Mouse (Mus musculus): ENCODE measurements at regions not wholly inside any gene's neighbourhood (a gene's known extent, or its start where the extent isn't known, plus 50 kb on each side); places are given as distances from the start of the nearest gene placed in this dataset.

- 87% methylated on average over 2 of the region's 2 CpGs for WGBS
- Histone ChIP-seq H3K4me1 (replicated peaks; ENCODE audit: control insufficient read depth, insufficient read depth, low read length) (no peaks in the 10 kb centered on the region), H3K9ac (no peak overlapping the region), H3K9me3 (ENCODE audit: control insufficient read depth, low read length) (no peaks in the 10 kb centered on the region), H3K36me3 (replicated peaks; ENCODE audit: control insufficient read depth, insufficient read depth) (no peaks in the 10 kb centered on the region), H3K4me2 (replicated peaks) (no peak overlapping the region), H3K27ac (no peak overlapping the region), H3K4me3 (replicated peaks; ENCODE audit: low read length) (no peak overlapping the region), H3K27me3 (ENCODE audit: control insufficient read depth, insufficient read depth, low read length) (no peaks in the 10 kb centered on the region)
- ATAC-seq (ENCODE audit: low FRiP score): no peak
- DNase-seq (ENCODE audit: low spot score): no peak
Measured at GRCm38 (mm10) chr1:45626733-45627132, 123.7 kb upstream of the Col5a2 start.

DNA sequence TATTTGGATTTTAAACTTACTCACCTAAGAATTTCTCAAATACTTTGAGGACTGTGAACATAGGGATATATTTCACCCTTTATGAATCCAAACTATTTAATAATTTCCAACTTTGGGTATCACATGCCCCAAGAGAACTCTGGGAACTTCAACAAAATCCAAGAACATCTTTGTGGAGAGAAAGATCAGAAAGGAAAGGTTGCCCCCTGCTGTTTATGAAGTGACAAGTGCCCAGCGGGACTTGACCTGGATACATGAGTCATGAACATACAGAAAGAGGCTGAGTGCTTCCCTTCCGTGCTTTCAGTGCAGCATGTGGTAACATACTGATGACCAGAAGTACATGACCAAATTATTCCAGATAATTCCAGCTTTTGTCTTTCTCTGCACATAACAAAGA, 124.8 kb upstream of the Col5a2 start:
- WGBS: 23% methylated on average over 2 of the region's 2 CpGs
- Histone ChIP-seq H3K4me1 (replicated peaks; ENCODE audit: control insufficient read depth, insufficient read depth, low read length) (no peaks in the 10 kb centered on the region), H3K27me3 (ENCODE audit: control insufficient read depth, insufficient read depth, low read length) (no peaks in the 10 kb centered on the region), H3K4me3 (replicated peaks; ENCODE audit: low read length) (no peak overlapping the region), H3K4me2 (replicated peaks) (no peak overlapping the region), H3K27ac (no peak overlapping the region), H3K9me3 (ENCODE audit: control insufficient read depth, low read length) (0 out of 2 replicates have a peak, but pooled peaks cover 7% of the 10 kb centered on the region), H3K36me3 (replicated peaks; ENCODE audit: control insufficient read depth, insufficient read depth) (no peaks in the 10 kb centered on the region), H3K9ac (no peak overlapping the region)
- DNase-seq (ENCODE audit: low spot score) (peak; percentile 42), ATAC-seq (ENCODE audit: low FRiP score) (no peak)

GRCm38 (mm10) chr1:45647301-45647700, 144.2 kb upstream of the Col5a2 start:
- H3K27ac ChIP-seq: no peak overlapping the region
- ATAC-seq (ENCODE audit: low FRiP score): no peak
- DNase-seq (ENCODE audit: low spot score): no peak
- H3K27me3 ChIP-seq (ENCODE audit: control insufficient read depth, insufficient read depth, low read length): no peaks in the 10 kb centered on the region
- no peak overlapping the region for H3K4me3 ChIP-seq (replicated peaks; ENCODE audit: low read length)
- H3K36me3 ChIP-seq (replicated peaks; ENCODE audit: control insufficient read depth, insufficient read depth): no peaks in the 10 kb centered on the region
- H3K4me2 ChIP-seq (replicated peaks): no peak overlapping the region
- no peaks in the 10 kb centered on the region for H3K9me3 ChIP-seq (ENCODE audit: control insufficient read depth, low read length)
- H3K4me1 ChIP-seq (replicated peaks; ENCODE audit: control insufficient read depth, insufficient read depth, low read length): no peaks in the 10 kb centered on the region
- H3K9ac ChIP-seq: no peak overlapping the region

DNA sequence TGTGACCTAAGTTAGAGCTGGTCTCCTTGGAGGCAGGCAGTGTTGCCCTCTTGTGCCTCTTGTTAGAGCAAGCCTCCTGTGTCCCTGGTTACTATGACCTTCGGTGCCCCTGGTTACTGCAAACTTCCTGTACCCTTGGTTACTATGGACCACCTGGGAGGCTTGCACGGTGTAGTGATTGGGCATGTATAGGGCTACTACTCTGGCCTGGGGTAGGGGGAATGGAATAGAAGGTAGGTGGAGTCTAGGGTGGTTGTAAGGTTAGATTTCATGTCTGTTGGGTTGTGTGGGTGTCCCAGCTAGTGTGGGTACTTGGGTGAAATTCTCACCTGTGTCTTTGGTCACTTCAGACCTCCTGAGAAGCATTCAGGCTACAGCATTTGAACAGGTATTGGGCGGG, 141.7 kb upstream of the Wdr75 start:
- Histone ChIP-seq H3K9ac (no peak overlapping the region), H3K4me3 (replicated peaks; ENCODE audit: low read length) (no peak overlapping the region), H3K4me2 (replicated peaks) (no peak overlapping the region), H3K9me3 (ENCODE audit: control insufficient read depth, low read length) (no peaks in the 10 kb centered on the region), H3K36me3 (replicated peaks; ENCODE audit: control insufficient read depth, insufficient read depth) (no peaks in the 10 kb centered on the region), H3K4me1 (replicated peaks; ENCODE audit: control insufficient read depth, insufficient read depth, low read length) (no peaks in the 10 kb centered on the region), H3K27me3 (ENCODE audit: control insufficient read depth, insufficient read depth, low read length) (no peaks in the 10 kb centered on the region), H3K27ac (no peak overlapping the region)
- no peak for ATAC-seq (ENCODE audit: low FRiP score)
- no peak for DNase-seq (ENCODE audit: low spot score)
- WGBS: 86% methylated on average over 3 of the region's 3 CpGs

DNA sequence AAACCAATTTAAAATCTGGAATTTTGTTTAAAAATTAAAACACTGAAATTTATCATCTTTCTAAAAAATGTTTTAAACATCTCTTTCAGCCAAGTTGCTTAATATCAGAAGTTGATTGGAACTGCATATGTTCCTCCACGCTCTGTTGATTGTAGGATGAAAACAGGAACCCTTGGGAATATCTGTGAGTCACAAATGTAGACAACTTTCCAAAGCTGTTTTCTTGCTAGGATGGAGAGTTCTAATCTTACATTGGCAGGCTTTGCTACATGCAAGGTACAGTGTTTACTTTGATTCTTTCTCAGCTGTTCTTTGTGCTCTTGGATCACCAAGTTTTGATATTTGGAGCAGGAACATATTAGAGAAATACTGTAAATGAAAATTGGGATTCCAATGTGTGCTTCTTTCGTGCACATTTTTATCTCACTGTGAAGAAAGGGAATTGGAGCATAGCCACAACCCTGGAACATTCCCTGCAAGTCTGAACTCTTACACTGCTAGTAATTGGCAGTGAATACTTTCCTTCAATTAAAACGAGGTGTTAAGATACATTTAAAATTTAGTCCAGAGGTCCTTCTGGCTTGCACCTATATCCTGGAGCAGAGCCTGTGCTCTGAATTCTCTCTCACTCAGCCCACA, 131.0 kb upstream of the Wdr75 start:
- H3K36me3 ChIP-seq (replicated peaks; ENCODE audit: control insufficient read depth, insufficient read depth): no peaks in the 10 kb centered on the region
- no peak overlapping the region for H3K27ac ChIP-seq
- WGBS: 81% methylated on average over 3 of the region's 3 CpGs
- DNase-seq (ENCODE audit: low spot score): no peak
- H3K27me3 ChIP-seq (ENCODE audit: control insufficient read depth, insufficient read depth, low read length): no peaks in the 10 kb centered on the region
- no peak for ATAC-seq (ENCODE audit: low FRiP score)
- H3K4me2 ChIP-seq (replicated peaks): no peak overlapping the region
- no peak overlapping the region for H3K9ac ChIP-seq
- no peaks in the 10 kb centered on the region for H3K9me3 ChIP-seq (ENCODE audit: control insufficient read depth, low read length)
- H3K4me1 ChIP-seq (replicated peaks; ENCODE audit: control insufficient read depth, insufficient read depth, low read length): no peaks in the 10 kb centered on the region
- no peak overlapping the region for H3K4me3 ChIP-seq (replicated peaks; ENCODE audit: low read length)

- DNase-seq (ENCODE audit: low spot score) (peak; percentile 51), ATAC-seq (ENCODE audit: low FRiP score) (no peak)
- Histone ChIP-seq H3K27me3 (ENCODE audit: control insufficient read depth, insufficient read depth, low read length) (no peaks in the 10 kb centered on the region), H3K36me3 (replicated peaks; ENCODE audit: control insufficient read depth, insufficient read depth) (no peaks in the 10 kb centered on the region), H3K4me1 (replicated peaks; ENCODE audit: control insufficient read depth, insufficient read depth, low read length) (no peaks in the 10 kb centered on the region), H3K27ac (no peak overlapping the region), H3K4me3 (replicated peaks; ENCODE audit: low read length) (no peak overlapping the region), H3K4me2 (replicated peaks) (no peak overlapping the region), H3K9ac (no peak overlapping the region), H3K9me3 (ENCODE audit: control insufficient read depth, low read length) (no peaks in the 10 kb centered on the region)
- WGBS: 60% methylated on average over 5 of the region's 5 CpGs
Measured at GRCm38 (mm10) chr1:45672443-45673156, 122.4 kb upstream of the Wdr75 start.

GRCm38 (mm10) chr1:45675771-45676439, 119.1 kb upstream of the Wdr75 start:
- no peak for DNase-seq (ENCODE audit: low spot score)
- Histone ChIP-seq H3K4me1 (replicated peaks; ENCODE audit: control insufficient read depth, insufficient read depth, low read length) (no peaks in the 10 kb centered on the region), H3K9ac (no peak overlapping the region), H3K9me3 (ENCODE audit: control insufficient read depth, low read length) (no peaks in the 10 kb centered on the region), H3K4me3 (replicated peaks; ENCODE audit: low read length) (no peak overlapping the region), H3K27ac (no peak overlapping the region), H3K4me2 (replicated peaks) (no peak overlapping the region), H3K27me3 (ENCODE audit: control insufficient read depth, insufficient read depth, low read length) (no peaks in the 10 kb centered on the region), H3K36me3 (replicated peaks; ENCODE audit: control insufficient read depth, insufficient read depth) (no peaks in the 10 kb centered on the region)
- 83% methylated on average over 5 of the region's 5 CpGs for WGBS
- no peak for ATAC-seq (ENCODE audit: low FRiP score)

GRCm38 (mm10) chr1:45679964-45680709, 114.8 kb upstream of the Wdr75 start:
- DNase-seq (ENCODE audit: low spot score) (no peak), ATAC-seq (ENCODE audit: low FRiP score) (no peak)
- H3K4me3 ChIP-seq (replicated peaks; ENCODE audit: low read length): no peak overlapping the region
- no peaks in the 10 kb centered on the region for H3K36me3 ChIP-seq (replicated peaks; ENCODE audit: control insufficient read depth, insufficient read depth)
- no peak overlapping the region for H3K9ac ChIP-seq
- H3K9me3 ChIP-seq (ENCODE audit: control insufficient read depth, low read length): no peaks in the 10 kb centered on the region
- no peak overlapping the region for H3K4me2 ChIP-seq (replicated peaks)
- 84% methylated on average over 8 of the region's 8 CpGs for whole genome bisulfite sequencing
- H3K4me1 ChIP-seq (replicated peaks; ENCODE audit: control insufficient read depth, insufficient read depth, low read length): no peaks in the 10 kb centered on the region
- no peaks in the 10 kb centered on the region for H3K27me3 ChIP-seq (ENCODE audit: control insufficient read depth, insufficient read depth, low read length)
- no peak overlapping the region for H3K27ac ChIP-seq

DNA sequence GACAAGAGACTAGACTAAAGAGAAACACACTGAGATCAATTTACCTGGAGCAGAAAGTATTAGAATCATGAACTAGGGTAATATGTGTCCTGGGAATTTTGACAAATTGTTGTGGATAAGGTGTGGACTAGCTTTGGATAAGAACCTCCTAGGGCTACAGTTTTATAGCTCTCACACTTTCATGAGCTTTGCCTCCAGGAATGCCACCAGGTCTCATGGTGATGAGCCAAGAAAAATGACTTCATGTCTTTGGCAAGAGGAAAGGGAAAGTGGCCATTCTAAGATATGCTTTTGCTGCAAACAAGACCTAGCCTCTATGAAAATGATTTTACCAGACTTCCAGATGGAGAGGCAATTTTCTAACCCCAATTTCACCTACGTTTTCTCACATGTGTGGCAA, 94.1 kb upstream of the Wdr75 start:
- no peak for DNase-seq (ENCODE audit: low spot score)
- no peak overlapping the region for H3K9ac ChIP-seq
- H3K4me1 ChIP-seq (replicated peaks; ENCODE audit: control insufficient read depth, insufficient read depth, low read length): no peaks in the 10 kb centered on the region
- no peaks in the 10 kb centered on the region for H3K9me3 ChIP-seq (ENCODE audit: control insufficient read depth, low read length)
- H3K36me3 ChIP-seq (replicated peaks; ENCODE audit: control insufficient read depth, insufficient read depth): no peaks in the 10 kb centered on the region
- 67% methylated on average over 1 of the region's 1 CpGs for WGBS
- no peak for ATAC-seq (ENCODE audit: low FRiP score)
- no peak overlapping the region for H3K4me3 ChIP-seq (replicated peaks; ENCODE audit: low read length)
- H3K27ac ChIP-seq: no peak overlapping the region
- H3K4me2 ChIP-seq (replicated peaks): no peak overlapping the region
- no peaks in the 10 kb centered on the region for H3K27me3 ChIP-seq (ENCODE audit: control insufficient read depth, insufficient read depth, low read length)
